Mouse (Mus musculus) testis, adult 2 months (tissue): Measurements from ENCODE around the gene Nkx6-2.

ENCODE experiments used
- CTCF ChIP-seq: fragments of 200-500 bp; IDR thresholded peaks from 2 replicates; pipeline ENCODE4 v1.5.1; 2012; ENCODE audit warnings: low read depth, mild to moderate bottlenecking, inconsistent platforms, low read length, moderate library complexity; ENCODE audit not compliant: control insufficient read depth, insufficient read depth, insufficient replicate concordance
- POLR2A ChIP-seq: fragments of 200-500 bp; IDR thresholded peaks from 2 replicates; pipeline ENCODE4 v1.6.1; 2012; ENCODE audit warnings: low read depth, mild to moderate bottlenecking, inconsistent platforms, low read length, moderate library complexity; ENCODE audit not compliant: control insufficient read depth

GRCm38 (mm10) chr7:139556331-139556730 lies 26.3 kb downstream of the Nkx6-2 start:
- TF ChIP-seq POLR2A, result no peak
- no peak for TF ChIP-seq CTCF
